Mouse (Mus musculus): ENCODE measurements around the gene Myrf. TPM values are rescaled to one million over a fixed set of nuclear protein-coding genes. Genes with fewer than 3 reads are reported as not detected.

Gene Myrf
- polyA plus RNA-seq, 1 experiment, result 65.5 TPM

- Histone ChIP-seq H3K27me3 (ENCODE audit: control insufficient read depth, insufficient read depth, low read length) (no peaks in the 10 kb centered on the region), H3K4me3 (ENCODE audit: low read depth, low read length) (no peak overlapping the region), H3K27ac (ENCODE audit: insufficient read depth, low read depth, low read length) (no peak overlapping the region), H3K4me1 (ENCODE audit: control insufficient read depth, insufficient read depth, insufficient read length, low read length) (peaks cover 33% of the 10 kb centered on the region), H3K36me3 (ENCODE audit: control insufficient read depth, insufficient read depth, low read length) (no peaks in the 10 kb centered on the region)
- TF ChIP-seq POLR2A (IDR thresholded peaks at IDR 0.05; ENCODE audit: low read depth, low read length), result no peak
- TF ChIP-seq CTCF (IDR thresholded peaks at IDR 0.05; ENCODE audit: extremely low read depth, insufficient read length, insufficient replicate concordance, low read depth, low read length), result no peak
- 75% methylated on average over 5 of the region's 5 CpGs for WGBS
These were observed 29.8 kb upstream of the Myrf start for GRCm38 (mm10) chr19:10270356-10270755.

GRCm38 (mm10) chr19:10268851-10269250 lies 28.3 kb upstream of the Myrf start:
- Histone ChIP-seq H3K4me3 (ENCODE audit: low read depth, low read length) (no peak overlapping the region), H3K36me3 (ENCODE audit: control insufficient read depth, insufficient read depth, low read length) (no peaks in the 10 kb centered on the region), H3K4me1 (ENCODE audit: control insufficient read depth, insufficient read depth, insufficient read length, low read length) (peaks cover 31% of the 10 kb centered on the region), H3K27me3 (ENCODE audit: control insufficient read depth, insufficient read depth, low read length) (no peaks in the 10 kb centered on the region), H3K27ac (ENCODE audit: insufficient read depth, low read depth, low read length) (no peak overlapping the region)
- TF ChIP-seq POLR2A (IDR thresholded peaks at IDR 0.05; ENCODE audit: low read depth, low read length) (no peak), CTCF (IDR thresholded peaks at IDR 0.05; ENCODE audit: extremely low read depth, insufficient read length, insufficient replicate concordance, low read depth, low read length) (no peak)
- WGBS, result 93% methylated on average over 15 of the region's 15 CpGs

GRCm38 (mm10) chr19:10267953-10268352 lies 27.4 kb upstream of the Myrf start:
- H3K36me3 ChIP-seq (ENCODE audit: control insufficient read depth, insufficient read depth, low read length), result no peaks in the 10 kb centered on the region
- no peak overlapping the region for H3K4me3 ChIP-seq (ENCODE audit: low read depth, low read length)
- TF ChIP-seq POLR2A (IDR thresholded peaks at IDR 0.05; ENCODE audit: low read depth, low read length) (no peak), CTCF (IDR thresholded peaks at IDR 0.05; ENCODE audit: extremely low read depth, insufficient read length, insufficient replicate concordance, low read depth, low read length) (peak; percentile 36; the same call in 1 of the 2 replicates)
- H3K27ac ChIP-seq (ENCODE audit: insufficient read depth, low read depth, low read length), result no peak overlapping the region
- 26% methylated on average over 10 of the region's 10 CpGs for WGBS
- peaks cover 30% of the 10 kb centered on the region for H3K4me1 ChIP-seq (ENCODE audit: control insufficient read depth, insufficient read depth, insufficient read length, low read length)
- no peaks in the 10 kb centered on the region for H3K27me3 ChIP-seq (ENCODE audit: control insufficient read depth, insufficient read depth, low read length)

- Histone ChIP-seq H3K27ac (ENCODE audit: insufficient read depth, low read depth, low read length) (0 out of 2 replicates have a peak overlapping the region, but pooled peaks have one; percentile 23), H3K36me3 (ENCODE audit: control insufficient read depth, insufficient read depth, low read length) (no peaks in the 10 kb centered on the region), H3K27me3 (ENCODE audit: control insufficient read depth, insufficient read depth, low read length) (no peaks in the 10 kb centered on the region), H3K4me1 (ENCODE audit: control insufficient read depth, insufficient read depth, insufficient read length, low read length) (peaks cover 25% of the 10 kb centered on the region), H3K4me3 (ENCODE audit: low read depth, low read length) (no peak overlapping the region)
- TF ChIP-seq POLR2A (IDR thresholded peaks at IDR 0.05; ENCODE audit: low read depth, low read length), result no peak
- no peak for TF ChIP-seq CTCF (IDR thresholded peaks at IDR 0.05; ENCODE audit: extremely low read depth, insufficient read length, insufficient replicate concordance, low read depth, low read length)
- WGBS, result 61% methylated on average over 15 of the region's 15 CpGs
These were observed 26.5 kb upstream of the Myrf start for GRCm38 (mm10) chr19:10267057-10267456.

GRCm38 (mm10) chr19:10266196-10266850 lies 25.8 kb upstream of the Myrf start:
- Histone ChIP-seq H3K27me3 (ENCODE audit: control insufficient read depth, insufficient read depth, low read length) (no peaks in the 10 kb centered on the region), H3K4me3 (ENCODE audit: low read depth, low read length) (no peak overlapping the region), H3K27ac (ENCODE audit: insufficient read depth, low read depth, low read length) (0 out of 2 replicates have a peak overlapping the region, but pooled peaks have one; percentile 23), H3K4me1 (ENCODE audit: control insufficient read depth, insufficient read depth, insufficient read length, low read length) (peaks cover 25% of the 10 kb centered on the region), H3K36me3 (ENCODE audit: control insufficient read depth, insufficient read depth, low read length) (no peaks in the 10 kb centered on the region)
- TF ChIP-seq POLR2A (IDR thresholded peaks at IDR 0.05; ENCODE audit: low read depth, low read length) (no peak), CTCF (IDR thresholded peaks at IDR 0.05; ENCODE audit: extremely low read depth, insufficient read length, insufficient replicate concordance, low read depth, low read length) (peak; percentile 73; the same call in 1 of the 2 replicates)
- 33% methylated on average over 14 of the region's 14 CpGs for WGBS

GRCm38 (mm10) chr19:10261369-10261768 lies 20.8 kb upstream of the Myrf start:
- Histone ChIP-seq H3K27me3 (ENCODE audit: control insufficient read depth, insufficient read depth, low read length) (no peaks in the 10 kb centered on the region), H3K27ac (ENCODE audit: insufficient read depth, low read depth, low read length) (peak overlapping the region; percentile 46), H3K4me3 (ENCODE audit: low read depth, low read length) (no peak overlapping the region), H3K36me3 (ENCODE audit: control insufficient read depth, insufficient read depth, low read length) (no peaks in the 10 kb centered on the region), H3K4me1 (ENCODE audit: control insufficient read depth, insufficient read depth, insufficient read length, low read length) (no peaks in the 10 kb centered on the region; the same call in 1 of the 2 replicates)
- TF ChIP-seq CTCF (IDR thresholded peaks at IDR 0.05; ENCODE audit: extremely low read depth, insufficient read length, insufficient replicate concordance, low read depth, low read length) (no peak), POLR2A (IDR thresholded peaks at IDR 0.05; ENCODE audit: low read depth, low read length) (no peak)
- WGBS, result 31% methylated on average over 7 of the region's 7 CpGs

GRCm38 (mm10) chr19:10258279-10259011 lies 17.9 kb upstream of the Myrf start:
- no peak for TF ChIP-seq POLR2A (IDR thresholded peaks at IDR 0.05; ENCODE audit: low read depth, low read length)
- TF ChIP-seq CTCF (IDR thresholded peaks at IDR 0.05; ENCODE audit: extremely low read depth, insufficient read length, insufficient replicate concordance, low read depth, low read length), result peak; percentile 92; the same call in 1 of the 2 replicates
- WGBS, result 19% methylated on average over 6 of the region's 6 CpGs
- Histone ChIP-seq H3K36me3 (ENCODE audit: control insufficient read depth, insufficient read depth, low read length) (no peaks in the 10 kb centered on the region), H3K4me1 (ENCODE audit: control insufficient read depth, insufficient read depth, insufficient read length, low read length) (no peaks in the 10 kb centered on the region; the same call in 1 of the 2 replicates), H3K27ac (ENCODE audit: insufficient read depth, low read depth, low read length) (no peak overlapping the region), H3K4me3 (ENCODE audit: low read depth, low read length) (no peak overlapping the region), H3K27me3 (ENCODE audit: control insufficient read depth, insufficient read depth, low read length) (no peaks in the 10 kb centered on the region)

Measured in small intestine, adult 2 months (tissue).